Mouse (Mus musculus) WW6 (cell line): ENCODE results near the gene Nabp1.

Source experiments
- DNase-seq: peaks from one replicate; pipeline ENCODE4 v3.0.0-alpha.2; 2013; ENCODE audit warnings: low read depth, low spot score

The Nabp1 gene

GRCm38 (mm10) chr1:51478262-51479026 lies at the start of gene Nabp1:
TSS of gene Nabp1 (minus strand) at chr1:51478425.
- DNase-seq, result peak; percentile 95

- no peak for DNase-seq
These were observed 47.5 kb upstream of the Nabp1 start for GRCm38 (mm10) chr1:51525563-51526265.

- DNase-seq, result no peak
These were observed 43.4 kb upstream of the Nabp1 start for GRCm38 (mm10) chr1:51521651-51522050.

- DNase-seq, result no peak
These were observed 42.1 kb upstream of the Nabp1 start for GRCm38 (mm10) chr1:51520246-51520780.

- no peak for DNase-seq
These were observed 40.9 kb upstream of the Nabp1 start for GRCm38 (mm10) chr1:51519112-51519511.

- no peak for DNase-seq
These were observed 37.4 kb upstream of the Nabp1 start for GRCm38 (mm10) chr1:51515625-51516024.

GRCm38 (mm10) chr1:51515041-51515440 lies 36.8 kb upstream of the Nabp1 start:
- no peak for DNase-seq

- DNase-seq, result no peak
These were observed 36.2 kb upstream of the Nabp1 start for GRCm38 (mm10) chr1:51514379-51514778.

GRCm38 (mm10) chr1:51513059-51513713 lies 35.0 kb upstream of the Nabp1 start:
- no peak for DNase-seq

- no peak for DNase-seq
These were observed 34.1 kb upstream of the Nabp1 start for GRCm38 (mm10) chr1:51512326-51512725.

GRCm38 (mm10) chr1:51509776-51510175 lies 31.6 kb upstream of the Nabp1 start:
- no peak for DNase-seq

- DNase-seq, result no peak
These were observed 30.9 kb upstream of the Nabp1 start for GRCm38 (mm10) chr1:51509083-51509482.

- no peak for DNase-seq
These were observed 30.3 kb upstream of the Nabp1 start for GRCm38 (mm10) chr1:51508543-51508942.

- DNase-seq, result no peak
These were observed 29.2 kb upstream of the Nabp1 start for GRCm38 (mm10) chr1:51507436-51507835.

GRCm38 (mm10) chr1:51506236-51506635 lies 28.0 kb upstream of the Nabp1 start:
- no peak for DNase-seq

GRCm38 (mm10) chr1:51505632-51506031 lies 27.4 kb upstream of the Nabp1 start:
- DNase-seq, result no peak

GRCm38 (mm10) chr1:51503055-51503454 lies 24.8 kb upstream of the Nabp1 start:
- no peak for DNase-seq

GRCm38 (mm10) chr1:51502353-51502752 lies 24.1 kb upstream of the Nabp1 start:
- DNase-seq, result no peak

- no peak for DNase-seq
These were observed 23.0 kb upstream of the Nabp1 start for GRCm38 (mm10) chr1:51501251-51501650.

- DNase-seq, result no peak
These were observed 20.4 kb upstream of the Nabp1 start for GRCm38 (mm10) chr1:51498601-51499098.

GRCm38 (mm10) chr1:51496163-51496562 lies 17.9 kb upstream of the Nabp1 start:
- DNase-seq, result no peak
